Mouse (Mus musculus): ENCODE measurements around the gene Slc29a2. TPM values are rescaled to one million over a fixed set of nuclear protein-coding genes. Genes with fewer than 3 reads are reported as not detected.

Slc29a2 gene
- polyA plus RNA-seq, 1 experiment, result 6.0 TPM

- Histone ChIP-seq H3K4me3 (ENCODE audit: insufficient read depth, low read length) (no peak overlapping the region), H3K27ac (ENCODE audit: insufficient read depth, low read length) (peak overlapping the region; percentile 13; the same call in 1 of the 2 replicates), H3K4me1 (ENCODE audit: control insufficient read depth, insufficient read depth, low read length) (peaks cover 26% of the 10 kb centered on the region)
- no peak for TF ChIP-seq POLR2A (IDR thresholded peaks at IDR 0.05; ENCODE audit: low read depth, low read length)
- 0 out of 2 replicates have a peak, but pooled peaks have one; percentile 14 for TF ChIP-seq CTCF (IDR thresholded peaks at IDR 0.05; ENCODE audit: borderline replicate concordance, insufficient read depth, low read length)
Observed at GRCm38 (mm10) chr19:5056251-5056650, 32.6 kb downstream of the Slc29a2 start.

DNA sequence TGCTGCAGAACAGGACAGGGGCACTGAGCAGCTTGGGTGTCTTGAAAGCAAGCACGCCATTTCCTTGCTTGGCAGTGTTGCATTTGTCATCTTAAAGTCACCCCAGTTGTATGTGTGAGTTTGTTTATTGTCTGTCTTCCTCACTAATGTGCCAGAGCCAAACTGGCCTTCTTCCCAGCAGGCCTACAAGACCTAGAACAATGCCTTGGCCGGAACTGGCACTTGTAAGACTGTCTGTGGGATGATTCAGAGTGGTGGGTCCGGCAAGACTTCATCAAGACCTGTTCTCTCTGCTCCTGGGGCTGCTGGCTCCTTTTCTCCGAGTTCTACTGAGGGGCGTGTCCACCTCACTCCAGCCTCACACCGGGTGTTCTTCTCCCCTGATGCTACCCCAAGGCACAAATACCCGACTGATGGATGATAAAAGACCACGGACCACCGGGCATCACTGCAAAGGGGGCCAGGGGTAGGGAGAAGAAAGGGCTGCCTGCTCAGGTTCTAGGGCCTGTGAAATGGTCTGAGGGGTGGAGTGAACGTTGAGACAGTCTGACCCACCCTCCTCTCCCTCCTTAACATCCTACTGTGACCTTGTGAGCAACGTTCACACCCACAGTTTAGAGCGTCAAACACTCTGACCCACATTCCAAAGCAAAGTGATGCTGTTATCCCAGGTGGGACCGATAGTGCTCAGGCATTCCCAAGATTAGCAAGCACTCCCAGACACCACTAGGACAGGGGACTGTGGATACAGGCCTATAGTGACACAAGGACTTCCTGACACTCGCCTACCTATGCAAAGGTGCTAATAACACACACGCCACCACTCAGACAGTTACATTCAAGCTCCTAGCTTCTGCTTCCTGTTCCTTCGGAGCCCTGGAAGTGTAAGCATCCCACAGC, 34.5 kb downstream of the Slc29a2 start:
- H3K27ac ChIP-seq (ENCODE audit: insufficient read depth, low read length), result peak overlapping the region; percentile 96
- H3K4me1 ChIP-seq (ENCODE audit: control insufficient read depth, insufficient read depth, low read length), result peaks cover 34% of the 10 kb centered on the region
- TF ChIP-seq CTCF (IDR thresholded peaks at IDR 0.05; ENCODE audit: borderline replicate concordance, insufficient read depth, low read length) (no peak), POLR2A (IDR thresholded peaks at IDR 0.05; ENCODE audit: low read depth, low read length) (peak; percentile 56)
- H3K4me3 ChIP-seq (ENCODE audit: insufficient read depth, low read length), result no peak overlapping the region

- H3K27ac ChIP-seq (ENCODE audit: insufficient read depth, low read length), result peak overlapping the region; percentile 96
- TF ChIP-seq CTCF (IDR thresholded peaks at IDR 0.05; ENCODE audit: borderline replicate concordance, insufficient read depth, low read length) (no peak), POLR2A (IDR thresholded peaks at IDR 0.05; ENCODE audit: low read depth, low read length) (peak; percentile 47)
- H3K4me3 ChIP-seq (ENCODE audit: insufficient read depth, low read length), result no peak overlapping the region
Observed at GRCm38 (mm10) chr19:5058801-5059771, 35.4 kb downstream of the Slc29a2 start.

GRCm38 (mm10) chr19:5060365-5061330, 37.0 kb downstream of the Slc29a2 start:
- H3K4me3 ChIP-seq (ENCODE audit: insufficient read depth, low read length), result no peak overlapping the region
- peak overlapping the region; percentile 96 for H3K27ac ChIP-seq (ENCODE audit: insufficient read depth, low read length)
- TF ChIP-seq POLR2A (IDR thresholded peaks at IDR 0.05; ENCODE audit: low read depth, low read length) (peak; percentile 71), CTCF (IDR thresholded peaks at IDR 0.05; ENCODE audit: borderline replicate concordance, insufficient read depth, low read length) (no peak)
- H3K4me1 ChIP-seq (ENCODE audit: control insufficient read depth, insufficient read depth, low read length), result peaks cover 46% of the 10 kb centered on the region

More at GRCm38 (mm10) chr19:5058801-5059771, 35.4 kb downstream of the Slc29a2 start:
- H3K4me1 ChIP-seq (ENCODE audit: control insufficient read depth, insufficient read depth, low read length), result peaks cover 34% of the 10 kb centered on the region

GRCm38 (mm10) chr19:5062041-5062440, 38.4 kb downstream of the Slc29a2 start:
- TF ChIP-seq CTCF (IDR thresholded peaks at IDR 0.05; ENCODE audit: borderline replicate concordance, insufficient read depth, low read length) (no peak), POLR2A (IDR thresholded peaks at IDR 0.05; ENCODE audit: low read depth, low read length) (no peak; the same call in 1 of the 2 replicates)
- H3K4me3 ChIP-seq (ENCODE audit: insufficient read depth, low read length), result no peak overlapping the region
- H3K27ac ChIP-seq (ENCODE audit: insufficient read depth, low read length), result peak overlapping the region; percentile 73
- peaks cover 49% of the 10 kb centered on the region for H3K4me1 ChIP-seq (ENCODE audit: control insufficient read depth, insufficient read depth, low read length)

DNA sequence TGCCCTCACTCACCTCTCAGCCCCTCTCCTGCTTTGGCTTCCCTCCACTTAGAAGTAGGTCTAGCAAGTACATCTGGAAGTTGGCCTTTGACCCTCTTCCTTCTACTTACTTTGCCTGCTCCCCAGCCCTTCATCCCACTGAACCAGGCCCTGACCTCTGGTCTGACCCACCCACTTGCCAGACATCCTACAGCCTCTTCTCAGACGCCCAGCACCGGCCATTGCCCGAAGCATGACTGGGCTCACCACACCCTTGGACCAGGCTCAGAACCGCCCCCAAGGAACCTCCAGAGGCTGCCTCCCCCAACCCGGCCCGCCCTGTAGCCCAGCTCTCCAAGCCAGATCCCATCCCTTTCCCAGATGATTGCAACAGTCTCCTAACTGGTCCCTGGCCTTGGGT, 38.8 kb downstream of the Slc29a2 start:
- peak; percentile 17; the same call in 1 of the 2 replicates for TF ChIP-seq POLR2A (IDR thresholded peaks at IDR 0.05; ENCODE audit: low read depth, low read length)
- no peak for TF ChIP-seq CTCF (IDR thresholded peaks at IDR 0.05; ENCODE audit: borderline replicate concordance, insufficient read depth, low read length)
- no peak overlapping the region for H3K4me3 ChIP-seq (ENCODE audit: insufficient read depth, low read length)
- H3K4me1 ChIP-seq (ENCODE audit: control insufficient read depth, insufficient read depth, low read length), result peaks cover 53% of the 10 kb centered on the region
- peak overlapping the region; percentile 73 for H3K27ac ChIP-seq (ENCODE audit: insufficient read depth, low read length)

DNA sequence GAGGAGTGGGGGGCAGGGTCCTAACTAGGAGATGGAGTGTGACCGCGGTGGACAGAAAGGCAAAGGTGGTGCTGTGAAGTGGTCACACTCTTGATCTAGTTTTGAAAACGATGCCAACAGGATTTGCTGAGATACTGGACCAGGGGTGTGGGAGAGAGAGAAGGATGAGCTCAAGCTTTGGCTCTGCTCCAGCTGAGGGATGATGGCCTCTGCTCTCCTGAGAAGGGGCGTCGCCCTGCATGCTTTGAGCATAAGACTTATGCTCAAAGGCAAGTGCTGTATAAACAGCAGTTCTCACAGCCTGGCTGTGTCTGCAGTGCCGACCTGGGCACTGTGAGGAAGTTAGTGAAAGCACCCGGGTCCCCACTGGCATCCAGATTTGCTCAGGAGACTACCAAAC, 41.4 kb downstream of the Slc29a2 start:
- H3K4me3 ChIP-seq (ENCODE audit: insufficient read depth, low read length), result no peak overlapping the region
- peak overlapping the region; percentile 4; the same call in 1 of the 2 replicates for H3K27ac ChIP-seq (ENCODE audit: insufficient read depth, low read length)
- peaks cover 35% of the 10 kb centered on the region for H3K4me1 ChIP-seq (ENCODE audit: control insufficient read depth, insufficient read depth, low read length)
- TF ChIP-seq POLR2A (IDR thresholded peaks at IDR 0.05; ENCODE audit: low read depth, low read length) (no peak), CTCF (IDR thresholded peaks at IDR 0.05; ENCODE audit: borderline replicate concordance, insufficient read depth, low read length) (no peak)

DNA sequence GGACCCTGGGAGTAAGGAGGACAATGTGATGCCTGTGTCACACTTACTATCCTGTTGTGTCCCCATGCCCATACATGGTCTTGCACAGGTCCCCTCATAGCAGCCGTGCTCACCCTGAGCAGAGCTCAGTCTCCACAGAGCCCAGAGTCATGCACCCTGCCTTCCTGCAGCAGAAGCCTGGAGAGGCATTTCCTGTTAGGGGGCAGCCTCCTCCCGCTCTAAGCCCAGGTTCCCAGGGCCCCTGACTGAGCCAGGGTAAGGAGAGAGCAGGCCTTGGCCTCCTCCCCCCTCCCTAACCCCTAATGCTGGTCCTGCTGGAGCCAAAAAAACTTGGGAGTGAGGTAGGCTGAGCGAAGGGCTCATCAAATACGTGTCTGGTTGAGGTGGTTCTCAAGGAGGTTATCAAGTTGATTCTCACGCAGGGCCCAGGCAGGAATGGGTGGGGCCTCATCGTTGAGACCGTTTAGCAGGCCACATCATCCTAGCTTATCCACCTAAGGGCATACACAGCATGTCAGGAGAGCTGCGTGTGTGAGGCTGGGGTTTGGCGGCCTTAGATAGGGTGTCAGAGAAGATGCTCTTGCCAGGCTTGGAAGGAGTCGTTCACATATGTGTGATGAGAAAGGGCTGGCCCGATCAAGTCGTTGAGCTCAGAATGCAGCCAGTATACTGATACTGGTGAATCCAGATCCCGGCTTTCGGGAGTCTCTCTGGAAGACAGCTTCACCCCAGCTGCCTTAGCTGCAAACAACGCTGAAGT, 43.6 kb downstream of the Slc29a2 start:
- peak; percentile 43; the same call in 1 of the 2 replicates for TF ChIP-seq POLR2A (IDR thresholded peaks at IDR 0.05; ENCODE audit: low read depth, low read length)
- no peak for TF ChIP-seq CTCF (IDR thresholded peaks at IDR 0.05; ENCODE audit: borderline replicate concordance, insufficient read depth, low read length)
- no peak overlapping the region for H3K4me3 ChIP-seq (ENCODE audit: insufficient read depth, low read length)
- H3K4me1 ChIP-seq (ENCODE audit: control insufficient read depth, insufficient read depth, low read length), result peaks cover 22% of the 10 kb centered on the region
- H3K27ac ChIP-seq (ENCODE audit: insufficient read depth, low read length), result peak overlapping the region; percentile 92
